Mouse (Mus musculus) megakaryocyte, embryonic 14.5 days (primary cell): Measurements from ENCODE around the gene Krt73. TPM values are rescaled to one million over a fixed set of nuclear protein-coding genes. Genes with fewer than 3 reads are reported as not detected.

Experiments
- H3K27me3 ChIP-seq: replicated peaks from 2 replicates; pipeline ENCODE3; 2012; ENCODE audit warnings: inconsistent platforms
- H3K36me3 ChIP-seq: replicated peaks from 2 replicates; pipeline ENCODE3; 2012; ENCODE audit warnings: low read length, inconsistent platforms, mixed read lengths
- H3K4me1 ChIP-seq: 2 replicates; pipeline ENCODE4 v1.6.1; 2012; ENCODE audit warnings: inconsistent platforms
- H3K4me3 ChIP-seq: replicated peaks from 2 replicates; pipeline ENCODE3; 2012; ENCODE audit warnings: moderate library complexity, mild to moderate bottlenecking, inconsistent platforms
- H3K9me3 ChIP-seq: 2 replicates; pipeline ENCODE4 v1.6.1; 2012; ENCODE audit warnings: inconsistent platforms
- FLI1 ChIP-seq: IDR thresholded peaks from 2 replicates; pipeline ENCODE4 v1.6.1; 2012; ENCODE audit warnings: low read length, inconsistent platforms, mixed read lengths
- GATA1 ChIP-seq: IDR thresholded peaks from 3 replicates; pipeline ENCODE4 v1.6.1; 2012; ENCODE audit warnings: mixed read lengths, low read length, inconsistent platforms, borderline replicate concordance
- polyA plus RNA-seq: library from polyadenylated mRNA; stranded (reverse); fragments of >175 nt; gene quantifications from 2 replicates; pipeline ENCODE4 v1.2.3, GENCODE M21; 2012; ENCODE audit warnings: low replicate concordance; ENCODE audit not compliant: insufficient read depth

Gene Krt73
- polyA plus RNA-seq, 1 experiment: not detected

- H3K4me1 ChIP-seq: no peaks in the 10 kb centered on the region
- H3K9me3 ChIP-seq: peaks cover 3% of the 10 kb centered on the region; the same call in 1 of the 2 replicates
- H3K4me3 ChIP-seq: no peak overlapping the region
- H3K36me3 ChIP-seq: no peaks in the 10 kb centered on the region
- no peak for TF ChIP-seq FLI1
- TF ChIP-seq GATA1: no peak
- H3K27me3 ChIP-seq: peaks cover 48% of the 10 kb centered on the region
Measured at GRCm38 (mm10) chr15:101790867-101791266, 11.3 kb downstream of the Krt73 start.

- H3K36me3 ChIP-seq: no peaks in the 10 kb centered on the region
- H3K4me3 ChIP-seq: no peak within 1 kb of the TSS
- peaks cover 45% of the 10 kb centered on the region for H3K27me3 ChIP-seq
- TF ChIP-seq GATA1 (no peak), FLI1 (no peak)
- no peaks in the 10 kb centered on the region for H3K4me1 ChIP-seq
- H3K9me3 ChIP-seq: no peaks in the 10 kb centered on the region
Measured at GRCm38 (mm10) chr15:101786360-101786759, 15.8 kb downstream of the Krt73 start, which contains the start of gene Krt72. Gene Krt72 (minus strand): TSS chr15:101786460.

- TF ChIP-seq GATA1 (no peak), FLI1 (no peak)
- peaks cover 5% of the 10 kb centered on the region for H3K4me1 ChIP-seq
- no peak overlapping the region for H3K4me3 ChIP-seq
- no peaks in the 10 kb centered on the region for H3K36me3 ChIP-seq
- peaks cover 6% of the 10 kb centered on the region for H3K9me3 ChIP-seq
- peaks cover 52% of the 10 kb centered on the region for H3K27me3 ChIP-seq
Measured at GRCm38 (mm10) chr15:101773420-101773819, 28.7 kb downstream of the Krt73 start.

- no peak for TF ChIP-seq GATA1
- no peak for TF ChIP-seq FLI1
- Histone ChIP-seq H3K4me3 (no peak overlapping the region), H3K36me3 (no peaks in the 10 kb centered on the region), H3K4me1 (peaks cover 5% of the 10 kb centered on the region), H3K27me3 (peaks cover 50% of the 10 kb centered on the region), H3K9me3 (peaks cover 3% of the 10 kb centered on the region; the same call in 1 of the 2 replicates)
Measured at GRCm38 (mm10) chr15:101772711-101773081, 29.4 kb downstream of the Krt73 start.

GRCm38 (mm10) chr15:101772080-101772710 lies 30.0 kb downstream of the Krt73 start:
- H3K27me3 ChIP-seq: peaks cover 51% of the 10 kb centered on the region
- no peak for TF ChIP-seq GATA1
- TF ChIP-seq FLI1: no peak
- no peaks in the 10 kb centered on the region for H3K36me3 ChIP-seq
- H3K9me3 ChIP-seq: peaks cover 3% of the 10 kb centered on the region; the same call in 1 of the 2 replicates
- H3K4me1 ChIP-seq: peaks cover 5% of the 10 kb centered on the region
- H3K4me3 ChIP-seq: no peak overlapping the region

GRCm38 (mm10) chr15:101770226-101770625 lies 31.9 kb downstream of the Krt73 start:
- TF ChIP-seq GATA1: no peak
- no peak for TF ChIP-seq FLI1

More at GRCm38 (mm10) chr15:101770226-101770625, 31.9 kb downstream of the Krt73 start:
- Histone ChIP-seq H3K36me3 (no peaks in the 10 kb centered on the region), H3K4me3 (no peak overlapping the region), H3K9me3 (peaks cover 3% of the 10 kb centered on the region; the same call in 1 of the 2 replicates), H3K4me1 (peaks cover 5% of the 10 kb centered on the region), H3K27me3 (peaks cover 49% of the 10 kb centered on the region)

Other genes with a start within 250 kb of the Krt73 start
- gene Krt90, start 239.4 kb downstream of the Krt73 start, polyA plus RNA-seq: not detected in 2 replicates
- not detected in 2 replicates for gene Krt75, start 228.4 kb downstream of the Krt73 start, polyA plus RNA-seq
- not detected in 2 replicates for gene Gm5414, start 174.2 kb downstream of the Krt73 start, polyA plus RNA-seq
- not detected in 2 replicates for gene Gm5478, start 155.0 kb downstream of the Krt73 start, polyA plus RNA-seq
- not detected in 2 replicates for gene Krt6b, start 122.1 kb downstream of the Krt73 start, polyA plus RNA-seq
- 0.03 TPM in 1 of 2 replicates, not detected in the other for gene Krt6a, start 108.0 kb downstream of the Krt73 start, polyA plus RNA-seq
- not detected in 2 replicates for gene Krt5, start 89.4 kb downstream of the Krt73 start, polyA plus RNA-seq
- not detected in 2 replicates for gene Krt71, start 59.2 kb downstream of the Krt73 start, polyA plus RNA-seq
- gene Krt72, start 15.9 kb downstream of the Krt73 start, polyA plus RNA-seq: not detected in 2 replicates
- not detected in 2 replicates for gene Krt2, start 15.8 kb upstream of the Krt73 start, polyA plus RNA-seq
- gene Krt1, start 48.4 kb upstream of the Krt73 start, polyA plus RNA-seq: not detected in 2 replicates
- not detected in 2 replicates for gene Krt77, start 67.4 kb upstream of the Krt73 start, polyA plus RNA-seq
- not detected in 2 replicates for gene Krt76, start 90.6 kb upstream of the Krt73 start, polyA plus RNA-seq
- gene Krt4, start 122.4 kb upstream of the Krt73 start, polyA plus RNA-seq: not detected in 2 replicates
- gene Krt79, start 138.0 kb upstream of the Krt73 start, polyA plus RNA-seq: not detected in 2 replicates
- gene Krt78, start 151.9 kb upstream of the Krt73 start, polyA plus RNA-seq: not detected in 2 replicates
- not detected in 2 replicates for gene Krt8, start 202.1 kb upstream of the Krt73 start, polyA plus RNA-seq
- 0.06 TPM in 1 of 2 replicates, not detected in the other for gene Krt18, start 225.8 kb upstream of the Krt73 start, polyA plus RNA-seq